Mouse (Mus musculus) intestine, postnatal 0 days (tissue): ENCODE measurements around the gene Sdr39u1. TPM values are rescaled to one million over a fixed set of nuclear protein-coding genes. Genes with fewer than 3 reads are reported as not detected.

Source experiments
- ATAC-seq: fragments of 200-750 bp; cut with Nextera tagmentation; 2 replicates; pipeline ENCODE4 v1.8.0; 2017; ENCODE audit warnings: mild to moderate bottlenecking, moderate TSS enrichment, moderate library complexity
- H3K27ac ChIP-seq: fragments of 300-500 bp; sonication (generic); 2 replicates; pipeline ENCODE4 v1.5.1; 2014; ENCODE audit warnings: mild to moderate bottlenecking, low read depth, low read length, moderate library complexity
- H3K27me3 ChIP-seq: fragments of 300-500 bp; sonication (generic); replicated peaks from 2 replicates; pipeline ENCODE4 v1.6.1; 2014; ENCODE audit warnings: low read length, mixed read lengths; ENCODE audit not compliant: control insufficient read depth, insufficient read depth
- H3K36me3 ChIP-seq: fragments of 300-500 bp; sonication (generic); 2 replicates; pipeline ENCODE4 v1.6.1; 2014; ENCODE audit warnings: mild to moderate bottlenecking, moderate library complexity; ENCODE audit not compliant: control insufficient read depth, insufficient read depth
- H3K4me1 ChIP-seq: fragments of 300-500 bp; sonication (generic); replicated peaks from 2 replicates; pipeline ENCODE4 v1.6.1; 2014; ENCODE audit warnings: antibody characterized with exemption, low read length, mixed read lengths; ENCODE audit not compliant: control insufficient read depth, insufficient read depth
- H3K4me2 ChIP-seq: fragments of 300-500 bp; sonication (generic); replicated peaks from 2 replicates; pipeline ENCODE4 v1.6.1; 2014; ENCODE audit warnings: low read depth, mild to moderate bottlenecking, moderate library complexity
- H3K4me3 ChIP-seq: fragments of 300-500 bp; sonication (generic); 2 replicates; pipeline ENCODE4 v1.5.1; 2014; ENCODE audit warnings: low read depth, low read length
- H3K9ac ChIP-seq: fragments of 300-500 bp; sonication (generic); 2 replicates; pipeline ENCODE4 v1.6.1; 2014; ENCODE audit warnings: mild to moderate bottlenecking, low read depth, low read length
- H3K9me3 ChIP-seq: fragments of 300-500 bp; sonication (generic); 2 replicates; pipeline ENCODE4 v1.6.1; 2016; ENCODE audit warnings: mixed run types; ENCODE audit not compliant: control insufficient read depth
- CTCF ChIP-seq: sonication (generic); IDR thresholded peaks from 2 replicates; pipeline ENCODE4 v1.5.1; 2016; ENCODE audit warnings: low read depth, mild to moderate bottlenecking, control low read depth, antibody characterized with exemption, moderate library complexity
- WGBS: fragments of 180-500 bp; shearing (Covaris S2); extraction: QIAGEN DNeasy Blood & Tissue Kit; methylation state at CpG from one replicate; pipeline ENCODE4 v1.1.7; 2014; 5-methylcytosine and 5-hydroxymethylcytosine counted together
- polyA plus RNA-seq: library from polyadenylated mRNA; unstranded; fragments of >200 nt; fragmentation: Nextera tagmentation; extraction: Ambion mirVana; gene quantifications from 2 replicates; pipeline ENCODE4 v1.2.1, GENCODE M21; 2015

Sdr39u1 gene
- polyA plus RNA-seq, 1 experiment from 2014 or later, result 70.9 TPM

DNA sequence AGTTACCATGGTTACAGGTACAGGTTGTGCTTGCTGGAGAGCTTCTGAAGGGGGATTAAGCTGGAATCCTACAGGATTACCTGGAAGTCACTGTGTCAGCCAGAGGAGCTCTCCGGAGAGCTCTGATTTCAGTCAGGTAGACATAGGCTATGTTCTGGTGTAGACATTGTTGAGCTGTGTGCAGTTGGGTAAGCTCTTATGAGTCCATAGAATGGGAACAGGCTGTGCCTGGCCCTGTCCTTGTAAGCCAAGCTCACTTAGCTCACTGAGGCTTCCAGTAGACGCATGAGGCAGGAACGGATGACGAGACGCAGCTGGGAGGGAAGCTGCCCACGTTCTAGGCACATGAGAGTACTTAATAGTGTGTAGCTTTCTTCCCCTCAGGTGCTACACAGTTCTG lies 37.9 kb downstream of the Sdr39u1 start:
- no peak for TF ChIP-seq CTCF
- H3K9me3 ChIP-seq, result no peaks in the 10 kb centered on the region
- H3K27me3 ChIP-seq, result no peaks in the 10 kb centered on the region
- no peak overlapping the region for H3K4me3 ChIP-seq
- no peak overlapping the region for H3K4me2 ChIP-seq
- no peak for ATAC-seq
- H3K4me1 ChIP-seq, result no peaks in the 10 kb centered on the region
- 66% methylated on average over 6 of the region's 6 CpGs for WGBS
- peaks cover 29% of the 10 kb centered on the region for H3K36me3 ChIP-seq
- H3K9ac ChIP-seq, result no peak overlapping the region
- no peak overlapping the region for H3K27ac ChIP-seq

DNA sequence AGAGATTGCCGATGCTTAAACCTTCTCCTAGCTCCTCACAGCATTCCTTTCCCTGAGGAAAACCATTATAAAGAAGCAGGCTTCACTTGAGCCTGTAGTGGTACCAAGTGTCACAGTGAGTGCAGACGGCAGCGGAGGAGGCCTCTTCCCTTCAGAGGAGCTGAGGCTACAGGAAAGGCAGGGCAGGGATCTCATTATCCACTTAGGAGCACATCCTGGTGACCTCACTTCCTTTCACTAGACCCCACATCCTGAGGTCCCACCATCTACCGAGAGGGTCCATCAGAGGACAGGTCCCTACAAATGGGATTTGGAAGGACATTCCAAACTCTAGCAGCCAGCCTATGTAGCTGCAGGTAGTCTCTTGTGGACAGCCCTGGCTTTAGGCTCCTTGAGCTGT lies 42.5 kb downstream of the Sdr39u1 start:
- TF ChIP-seq CTCF, result no peak
- Histone ChIP-seq H3K9ac (no peak overlapping the region), H3K4me3 (no peak overlapping the region), H3K36me3 (no peaks in the 10 kb centered on the region), H3K27me3 (no peaks in the 10 kb centered on the region), H3K4me2 (no peak overlapping the region; the same call in 1 of the 2 replicates), H3K27ac (no peak overlapping the region), H3K9me3 (no peaks in the 10 kb centered on the region), H3K4me1 (0 out of 2 replicates have a peak, but pooled peaks cover 8% of the 10 kb centered on the region)
- 51% methylated on average over 4 of the region's 4 CpGs for WGBS
- no peak for ATAC-seq

DNA sequence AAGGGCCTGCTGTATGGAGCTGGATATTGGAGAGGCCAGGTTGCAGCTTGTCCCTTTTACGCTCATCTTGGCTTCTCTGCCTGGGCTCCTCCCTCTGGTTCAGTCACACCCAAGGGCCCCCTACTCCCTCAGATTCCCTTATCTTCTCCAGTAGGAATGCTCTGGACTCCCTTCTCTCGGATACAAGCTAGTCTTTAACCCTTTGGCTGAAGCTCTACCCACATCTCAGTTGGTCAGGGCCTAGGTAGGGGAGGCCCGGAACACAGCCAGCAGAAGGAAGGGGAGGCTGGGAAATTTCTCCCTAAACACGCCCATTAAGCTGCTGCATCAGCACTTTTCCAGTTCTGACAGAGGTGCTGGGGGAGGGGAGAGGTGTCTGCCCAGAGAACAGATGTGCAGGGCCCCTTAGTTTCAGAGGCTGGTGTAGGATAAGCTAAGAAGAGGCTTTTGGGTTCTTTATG lies 45.0 kb downstream of the Sdr39u1 start:
- H3K36me3 ChIP-seq, result no peaks in the 10 kb centered on the region
- ATAC-seq, result peak; percentile 17; the same call in 1 of the 2 replicates
- H3K27me3 ChIP-seq, result no peaks in the 10 kb centered on the region
- 0 out of 2 replicates have a peak, but pooled peaks cover 8% of the 10 kb centered on the region for H3K4me1 ChIP-seq
- H3K4me2 ChIP-seq, result peak overlapping the region; percentile 96
- H3K9me3 ChIP-seq, result no peaks in the 10 kb centered on the region
- H3K4me3 ChIP-seq, result peak overlapping the region; percentile 57
- 4% methylated on average over 4 of the region's 4 CpGs for WGBS
- no peak for TF ChIP-seq CTCF
- H3K9ac ChIP-seq, result peak overlapping the region; percentile 55
- peak overlapping the region; percentile 79 for H3K27ac ChIP-seq

DNA sequence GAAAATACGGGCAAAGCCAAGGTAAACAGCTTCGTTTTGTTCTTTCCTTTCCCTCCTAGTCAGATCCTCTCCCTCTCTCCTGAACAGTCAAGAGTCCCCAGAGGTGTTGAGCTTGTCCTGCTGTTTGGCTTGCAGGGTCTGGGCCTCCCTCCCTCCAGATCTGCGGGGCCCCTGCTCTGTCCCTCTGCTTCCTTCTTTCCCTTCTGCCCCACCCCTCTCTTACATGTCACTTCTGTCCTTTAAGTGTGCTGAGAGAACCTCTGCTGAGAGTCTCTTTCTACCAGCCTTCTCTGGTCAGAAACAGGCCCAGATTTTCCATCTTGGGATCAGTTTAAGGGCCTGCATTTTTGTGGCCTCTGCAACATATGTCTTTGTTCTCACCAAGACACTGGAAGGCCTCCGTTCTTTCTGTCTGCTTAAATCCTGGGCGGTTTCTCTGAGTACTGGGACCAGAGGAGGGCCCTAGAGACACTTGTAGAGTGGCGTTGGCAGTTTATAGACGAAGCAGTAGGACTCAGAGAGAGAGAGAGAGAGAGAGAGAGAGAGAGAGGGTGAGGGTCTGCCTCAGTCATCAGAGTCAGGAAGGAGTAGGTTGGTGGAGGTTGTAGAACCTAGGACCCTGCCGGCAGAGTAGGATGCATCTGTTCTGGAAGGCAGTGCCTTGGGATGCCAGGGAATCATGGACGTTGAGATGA lies 45.5 kb downstream of the Sdr39u1 start:
- Histone ChIP-seq H3K4me1 (0 out of 2 replicates have a peak, but pooled peaks cover 8% of the 10 kb centered on the region), H3K9ac (peak overlapping the region; percentile 55), H3K4me3 (peak overlapping the region; percentile 57), H3K36me3 (no peaks in the 10 kb centered on the region), H3K9me3 (no peaks in the 10 kb centered on the region), H3K4me2 (peak overlapping the region; percentile 96), H3K27ac (peak overlapping the region; percentile 79), H3K27me3 (no peaks in the 10 kb centered on the region)
- TF ChIP-seq CTCF, result no peak
- WGBS, result 1% methylated on average over 9 of the region's 9 CpGs
- peak; percentile 36; the same call in 1 of the 2 replicates for ATAC-seq

DNA sequence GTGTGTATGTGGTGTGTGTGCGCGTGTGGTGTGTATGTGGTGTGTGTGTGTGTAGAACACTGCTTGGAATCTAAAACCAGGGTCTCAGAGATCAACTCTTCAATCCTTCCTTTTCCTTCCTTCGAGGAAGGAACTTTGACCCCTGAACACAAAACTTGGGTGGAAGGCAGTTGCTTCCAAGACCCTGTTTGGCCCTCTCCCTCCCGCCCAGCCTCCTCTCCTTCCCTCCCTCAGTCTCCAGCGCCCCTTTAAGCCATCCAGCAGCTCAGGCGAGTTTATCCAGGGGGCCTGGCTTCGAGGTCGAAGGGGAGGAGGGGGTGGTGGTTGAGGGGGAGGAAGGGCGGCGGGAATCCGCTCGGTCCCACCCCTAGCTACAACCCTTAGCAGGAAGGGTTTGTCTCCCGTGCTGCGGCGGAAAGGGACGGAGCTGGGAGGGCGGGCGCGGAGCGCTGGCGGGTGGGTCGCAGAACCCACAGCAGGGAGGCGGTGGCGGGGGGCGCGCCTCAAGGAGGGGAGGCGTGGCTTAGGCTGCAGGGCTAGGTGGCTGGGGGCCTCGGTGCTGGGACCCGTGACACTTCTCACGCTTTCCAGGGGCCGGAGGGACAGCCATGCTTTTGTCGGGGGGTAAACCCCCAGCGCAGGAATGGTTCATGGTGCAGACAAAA lies 46.3 kb downstream of the Sdr39u1 start, which contains the start of gene Nynrin:
Gene Nynrin (plus strand): TSS at position 390 of the 665 bp plus-strand sequence.
- H3K36me3 ChIP-seq, result no peaks in the 10 kb centered on the region
- peak within 1 kb of the TSS; percentile 96 for H3K4me2 ChIP-seq
- no peak for TF ChIP-seq CTCF
- 3% methylated on average over 30 of the region's 33 CpGs for WGBS
- 0 out of 2 replicates have a peak, but pooled peaks cover 8% of the 10 kb centered on the region for H3K4me1 ChIP-seq
- H3K27me3 ChIP-seq, result no peaks in the 10 kb centered on the region
- ATAC-seq, result peak; percentile 67
- no peaks in the 10 kb centered on the region for H3K9me3 ChIP-seq
- peak within 1 kb of the TSS; percentile 55 for H3K9ac ChIP-seq
- peak within 1 kb of the TSS; percentile 79 for H3K27ac ChIP-seq
- H3K4me3 ChIP-seq, result peak within 1 kb of the TSS; percentile 57
